Mouse (Mus musculus) MEL (cell line): ENCODE measurements around the gene Klb.

Source experiments
- CTCF ChIP-seq, 3 experiments: IDR thresholded peaks in 2 of 3; conservative IDR thresholded peaks in 1 of 3; 2 replicates each; pipeline ENCODE4 v1.5.1; 2011 to 2012; ENCODE audit warnings: low read length in 3 of 3, low read depth in 2 of 3, mild to moderate bottlenecking in 2 of 3, improper control_type of control experiment in 1 of 3, inconsistent platforms in 1 of 3, mixed read lengths in 1 of 3, moderate library complexity in 1 of 3; ENCODE audit not compliant: control insufficient read depth in 1 of 3, insufficient read depth in 1 of 3, poor library complexity in 1 of 3, severe bottlenecking in 1 of 3
- E2F4 ChIP-seq: IDR thresholded peaks from 2 replicates; pipeline ENCODE4 v1.6.1; 2011; ENCODE audit warnings: low read depth, low read length, improper control_type of control experiment, borderline replicate concordance
- GABPA ChIP-seq: IDR thresholded peaks from 2 replicates; pipeline ENCODE4 v1.6.1; 2012; ENCODE audit warnings: low read depth, mild to moderate bottlenecking, inconsistent platforms, low read length, improper control_type of control experiment, moderate library complexity
- GATA1 ChIP-seq: IDR thresholded peaks from 2 replicates; pipeline ENCODE4 v1.6.1; 2011; ENCODE audit warnings: low read depth, low read length, improper control_type of control experiment
- JUND ChIP-seq: IDR thresholded peaks from 2 replicates; pipeline ENCODE4 v1.6.1; 2011; ENCODE audit warnings: low read depth, mild to moderate bottlenecking, improper control_type of control experiment, low read length
- KAT2A ChIP-seq: conservative IDR thresholded peaks from 2 replicates; pipeline ENCODE4 v1.6.1; 2012; ENCODE audit warnings: low read depth, low read length, improper control_type of control experiment, inconsistent platforms
- NRF1 ChIP-seq: IDR thresholded peaks from 2 replicates; pipeline ENCODE4 v1.6.1; 2014; ENCODE audit warnings: low read depth, mild to moderate bottlenecking, inconsistent platforms, low read length, improper control_type of control experiment, moderate library complexity; ENCODE audit not compliant: poor library complexity, insufficient read depth, severe bottlenecking
- ZNF384 ChIP-seq: IDR thresholded peaks from 2 replicates; pipeline ENCODE4 v1.6.1; 2012; ENCODE audit warnings: low read depth, mild to moderate bottlenecking, inconsistent platforms, low read length, improper control_type of control experiment

DNA sequence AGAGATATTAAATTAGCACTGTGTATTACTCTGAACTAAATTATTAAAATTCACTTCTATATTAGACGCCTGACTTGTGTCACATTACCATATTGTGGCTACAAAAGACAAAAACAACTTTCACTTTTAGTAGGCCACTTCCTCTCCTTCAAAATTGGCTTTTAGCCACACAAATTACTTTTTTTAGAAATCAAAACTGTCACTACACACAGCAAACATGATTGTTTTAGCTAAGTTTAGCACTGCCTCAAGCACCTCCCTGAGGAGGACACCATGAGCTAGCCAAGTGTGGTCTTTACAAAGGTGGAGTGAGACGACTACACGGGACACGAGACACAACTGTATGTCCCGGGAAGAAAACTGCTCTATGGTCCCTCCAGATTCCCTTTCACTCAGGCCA lies 21.9 kb upstream of the Klb start:
- TF ChIP-seq CTCF (IDR thresholded peaks at IDR 0.05 in 2 of 3, conservative IDR thresholded peaks at IDR 0.05 in 1 of 3; ENCODE audit: control insufficient read depth in 1 of 3, insufficient read depth in 1 of 3, low read depth in 2 of 3, low read length in 3 of 3, poor library complexity in 1 of 3, severe bottlenecking in 1 of 3) (no peak), GABPA (no peak), KAT2A (no peak), GATA1 (no peak), E2F4 (no peak), JUND (no peak), NRF1 (no peak), ZNF384 (0 out of 2 replicates have a peak, but pooled peaks have one; percentile 3)
